Mouse (Mus musculus) layer of hippocampus, adult 11-12 months (tissue): Measurements from ENCODE around the gene Zfp691.

Source experiments
- DNase-seq: peaks from one replicate; pipeline ENCODE4 v3.0.0; 2022; ENCODE audit warnings: low spot score

The Zfp691 gene

DNA sequence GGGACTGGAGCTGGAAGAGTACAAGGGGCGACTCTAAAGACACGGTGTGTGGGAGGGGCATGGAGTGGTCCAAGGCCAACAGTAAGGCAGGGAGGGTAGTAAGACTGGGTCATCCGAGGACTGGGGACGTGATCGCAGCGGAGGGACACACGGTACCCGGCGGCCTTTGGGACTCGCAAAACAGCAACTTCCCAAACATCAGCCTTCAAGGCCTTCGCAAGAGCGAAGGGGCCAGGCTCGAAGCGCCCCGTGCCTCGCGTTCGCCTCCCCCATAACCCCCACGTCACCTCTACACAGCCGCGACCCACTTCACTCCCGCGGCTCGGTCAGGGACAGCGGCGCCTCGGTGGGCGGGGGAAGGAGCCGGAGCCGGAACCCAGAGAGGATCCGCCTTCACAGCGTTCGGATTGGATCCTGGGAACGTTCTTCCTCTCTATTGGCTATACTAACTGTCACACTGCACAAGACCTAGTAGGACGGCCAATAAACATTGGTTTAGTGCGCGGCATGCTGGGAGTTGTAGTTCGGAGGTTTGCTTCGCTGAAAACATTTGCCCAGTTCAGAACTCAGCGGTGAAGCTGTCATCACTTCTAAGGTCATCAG, at the start of gene Zfp691:
Zfp691 (minus strand) TSS at position 345 of the 603 bp plus-strand sequence.
- DNase-seq, result peak; percentile 97

DNA sequence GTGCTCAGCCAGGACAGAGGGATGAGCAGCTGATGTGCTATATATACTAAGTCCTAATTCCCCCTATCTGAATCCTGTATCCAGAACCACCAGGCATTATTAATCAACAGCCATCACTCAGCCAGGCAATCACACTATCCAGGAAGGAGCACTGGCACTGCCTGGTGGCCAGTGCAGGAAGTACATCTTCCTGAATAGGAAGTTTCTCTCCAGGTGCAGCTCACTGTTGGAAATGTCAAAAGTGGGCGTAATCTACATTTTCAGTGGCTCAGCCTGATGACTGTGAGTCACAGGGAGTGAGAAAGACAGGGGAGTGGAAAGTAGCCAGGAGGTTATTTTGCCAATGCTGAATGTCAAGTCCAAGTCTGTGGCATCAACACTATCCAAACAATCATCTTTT, 49.7 kb upstream of the Zfp691 start:
- peak; percentile 57 for DNase-seq

DNA sequence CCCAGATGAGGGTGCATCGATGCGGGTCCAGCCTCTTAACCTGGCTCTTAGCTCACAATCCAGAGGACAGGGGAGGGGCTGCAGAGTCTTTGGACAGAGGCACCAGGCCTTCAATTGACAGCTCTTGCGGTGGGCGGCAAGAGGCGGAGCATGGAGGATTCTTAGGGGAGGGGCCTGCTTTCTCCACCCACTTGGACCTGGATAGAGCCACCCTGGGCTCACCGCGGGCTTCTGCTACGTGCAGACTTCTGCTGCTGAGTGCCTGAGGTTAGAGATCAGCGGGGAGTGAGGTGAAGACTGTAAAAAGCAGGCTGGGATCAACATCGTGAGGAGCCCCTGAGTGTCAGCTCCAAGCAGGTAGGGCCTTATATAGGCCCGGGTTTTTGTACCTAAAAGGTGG, 44.2 kb upstream of the Zfp691 start, which contains the start of gene Tmem269:
Tmem269 (minus strand) TSS at position 49 of the 400 bp plus-strand sequence.
- DNase-seq, result no peak

DNA sequence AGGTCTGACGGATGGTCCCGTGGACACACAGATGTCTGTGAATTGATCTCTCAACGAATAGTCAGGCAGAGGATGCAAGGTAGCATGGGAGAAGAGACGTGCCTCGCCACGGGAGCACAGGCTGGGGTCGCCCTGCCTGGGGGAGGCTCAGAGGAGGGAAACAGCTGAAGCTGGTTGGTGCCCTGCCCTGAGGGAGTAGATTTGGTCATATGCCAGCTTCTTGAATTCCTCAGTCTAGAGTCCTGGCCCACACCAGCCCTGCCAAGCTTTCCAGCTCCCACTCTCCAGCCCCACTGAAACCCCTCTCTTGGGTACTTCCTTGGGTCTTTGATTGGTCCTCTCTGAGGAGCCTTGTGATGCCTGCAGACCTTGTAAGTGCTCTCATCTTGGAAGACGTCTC, 42.7 kb upstream of the Zfp691 start:
- no peak for DNase-seq

DNA sequence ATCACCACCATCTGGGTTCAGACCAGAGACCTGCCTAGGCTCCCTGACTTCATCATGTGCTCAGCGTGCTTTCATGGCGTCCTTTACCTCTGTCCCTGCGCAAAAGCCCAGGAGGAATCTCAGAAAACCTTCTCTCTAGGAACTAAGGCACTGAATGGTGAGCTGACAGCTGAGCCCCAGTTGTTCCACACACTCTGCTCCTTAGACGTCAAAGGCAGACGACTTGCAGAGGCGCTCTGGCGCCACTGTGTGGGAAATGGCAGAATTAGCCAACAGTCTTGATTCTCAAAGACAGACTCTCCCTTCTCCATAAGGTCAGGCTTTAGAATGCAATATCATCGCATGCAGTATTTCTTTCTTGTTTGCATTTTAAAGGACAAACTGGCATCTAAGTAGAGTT, 30.7 kb upstream of the Zfp691 start:
- DNase-seq, result peak; percentile 61

DNA sequence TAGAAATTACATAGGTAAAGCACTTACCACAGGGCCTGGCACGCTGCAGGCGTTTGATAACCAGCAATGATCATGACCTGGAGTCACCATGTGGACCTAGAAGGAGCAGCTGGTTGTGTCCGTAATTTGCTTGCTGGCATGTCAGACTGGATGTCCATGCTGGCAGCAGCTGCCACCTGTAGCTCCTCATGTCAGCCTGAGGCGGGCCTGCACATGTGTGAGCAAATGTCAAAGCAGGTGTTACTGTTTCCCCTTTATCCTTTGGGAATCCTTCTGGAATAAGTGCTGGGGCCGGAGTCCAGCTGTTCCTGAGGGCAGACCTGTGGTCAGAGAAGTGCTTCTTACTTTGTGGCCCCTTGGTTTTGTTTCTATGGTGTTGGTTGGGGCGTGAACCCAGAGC, 24.1 kb upstream of the Zfp691 start:
- DNase-seq, result no peak

DNA sequence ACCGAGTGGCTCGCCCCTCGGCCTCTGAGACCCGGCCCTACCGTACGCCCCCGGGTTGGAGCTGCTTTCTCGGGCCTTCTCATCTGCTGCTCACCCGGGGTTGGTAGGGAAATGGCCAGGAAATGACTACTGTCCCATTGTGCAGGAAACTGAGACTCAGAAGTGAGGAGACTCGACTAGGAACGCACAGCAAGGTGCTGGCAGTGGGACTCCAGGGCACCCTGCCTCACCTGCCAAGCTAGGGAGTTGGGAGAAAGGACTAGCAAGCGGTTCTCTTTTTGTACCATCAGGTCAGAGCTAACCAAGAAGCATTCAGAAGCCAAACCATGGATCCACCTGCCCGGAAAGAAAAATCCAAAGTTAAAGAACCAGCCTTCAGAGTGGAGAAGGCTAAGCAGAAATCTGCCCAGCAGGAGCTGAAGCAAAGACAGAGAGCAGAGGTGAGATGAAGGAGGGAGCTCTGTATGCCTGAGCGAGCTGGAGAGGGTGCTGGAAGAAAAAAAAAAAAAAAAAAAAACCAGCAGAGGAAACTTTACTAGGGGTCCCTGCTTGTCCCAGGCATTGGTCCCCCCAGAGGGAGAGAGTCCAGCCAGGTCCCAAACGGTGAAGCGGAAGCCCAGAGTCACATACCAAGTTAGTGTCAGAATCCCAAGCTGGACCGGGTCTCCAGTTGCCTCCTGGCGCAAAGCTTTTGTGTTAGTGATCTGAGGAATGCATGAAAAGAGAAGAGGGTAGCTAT, 21.8 kb upstream of the Zfp691 start:
- no peak for DNase-seq

DNA sequence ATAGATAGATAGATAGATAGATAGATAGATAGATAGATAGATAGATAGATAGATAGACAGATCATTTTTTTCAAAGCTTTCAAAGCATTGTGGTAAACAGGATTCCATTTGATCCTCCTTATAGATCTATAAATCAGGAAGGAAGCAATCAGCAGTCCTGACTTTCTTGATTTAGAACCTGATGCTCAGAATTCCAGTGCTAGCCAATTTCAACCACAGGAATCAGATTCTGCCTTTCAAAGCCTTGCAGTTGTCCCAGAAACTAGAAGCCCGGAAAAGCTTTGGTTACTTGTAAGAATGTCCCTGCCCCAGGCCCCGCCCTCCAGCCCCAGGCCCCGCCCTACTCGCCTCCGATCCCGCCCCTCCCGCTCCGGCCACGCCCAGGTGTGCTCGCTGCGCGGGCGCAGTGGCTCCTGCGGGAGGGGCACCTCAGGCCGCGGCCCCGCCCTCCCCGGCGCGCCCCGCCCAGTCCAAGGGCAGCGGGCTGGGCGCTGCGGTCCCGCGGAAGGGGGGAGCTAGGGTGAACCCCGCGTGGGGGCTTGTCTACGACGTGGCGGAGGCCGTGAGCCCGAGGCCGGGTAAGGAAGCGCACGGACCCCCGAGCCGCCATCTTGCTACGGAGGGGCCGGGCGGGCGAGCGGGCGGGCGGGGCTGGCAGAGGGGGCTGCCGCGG, 21.1 kb upstream of the Zfp691 start, which contains the start of gene Svbp:
Svbp (plus strand) TSS at position 398 of the 673 bp plus-strand sequence.
- DNase-seq, result peak; percentile 81

DNA sequence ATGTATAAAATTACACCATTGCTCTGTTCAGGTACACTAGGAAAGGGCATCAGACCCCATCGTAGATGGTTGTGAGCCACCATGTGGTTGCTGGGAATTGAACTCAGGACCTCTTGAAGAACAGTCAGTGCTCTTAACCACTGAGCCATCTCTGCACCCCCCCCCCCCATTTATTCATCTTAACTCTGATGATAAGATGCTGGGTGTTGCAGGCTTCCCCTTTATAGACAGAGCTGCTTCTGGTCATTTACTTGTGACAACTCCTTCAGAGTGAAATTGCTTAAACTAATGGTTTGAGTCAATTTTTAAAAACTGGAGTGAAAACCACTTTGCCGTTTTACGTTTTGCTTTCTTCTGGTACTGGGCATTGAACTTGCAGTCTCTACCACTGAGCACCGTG, 18.8 kb upstream of the Zfp691 start:
- no peak for DNase-seq

DNA sequence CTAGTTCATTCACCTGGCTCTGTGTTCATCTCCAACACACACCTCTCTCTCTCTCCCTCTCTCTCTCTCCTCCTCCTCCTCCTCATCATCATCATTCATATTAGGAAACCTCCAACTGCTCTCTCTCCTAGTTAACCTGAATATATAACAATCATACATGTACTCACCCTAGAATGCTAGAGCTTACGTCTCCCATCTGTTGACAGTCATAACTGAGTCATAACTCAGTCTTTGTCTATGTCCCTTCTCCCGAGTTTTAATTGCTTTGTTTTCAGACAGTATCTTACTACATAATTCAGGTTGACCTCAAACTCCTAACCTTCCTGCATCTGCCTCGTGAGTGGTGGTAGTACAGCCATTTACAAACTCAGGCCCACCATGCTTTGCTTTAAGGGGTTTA, 17.3 kb upstream of the Zfp691 start:
- no peak for DNase-seq

DNA sequence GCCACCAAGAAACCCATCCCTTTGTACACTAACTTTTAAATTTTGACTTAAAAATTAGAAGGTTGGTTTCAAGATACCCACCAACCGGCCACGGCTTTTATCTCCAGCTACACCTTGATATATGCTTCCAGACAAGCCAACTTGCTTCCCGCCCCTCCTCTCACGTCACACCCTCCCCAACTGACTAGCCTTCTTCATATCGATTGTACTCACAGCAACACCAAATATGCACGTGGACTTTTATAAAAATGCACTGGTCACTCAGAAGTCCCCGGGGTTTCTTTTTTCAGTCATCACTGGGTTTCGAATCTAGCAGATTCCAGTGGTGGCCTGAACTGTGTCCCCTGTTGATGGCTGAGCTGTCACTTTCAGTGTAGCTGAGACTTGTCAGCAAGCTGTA, 16.6 kb upstream of the Zfp691 start:
- DNase-seq, result no peak

DNA sequence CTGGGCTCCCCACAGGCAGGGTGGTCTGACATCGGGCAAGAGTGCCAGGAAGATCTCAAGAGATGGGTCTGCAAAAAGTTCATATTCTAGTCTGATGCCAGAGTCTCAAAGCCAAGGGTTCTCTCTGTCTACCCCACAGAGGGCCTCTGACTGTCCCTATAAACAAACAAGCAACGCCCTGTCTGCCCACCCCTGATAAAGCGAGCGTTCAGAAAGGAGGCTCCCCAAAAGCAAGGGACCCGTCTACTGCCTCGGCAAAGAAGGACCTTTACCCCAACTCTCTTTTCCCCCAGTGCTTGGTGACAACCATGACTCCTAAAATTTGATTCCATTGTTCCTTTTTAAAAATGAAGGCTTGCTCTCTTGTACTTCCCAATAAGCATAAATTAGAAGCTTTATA, 15.9 kb upstream of the Zfp691 start, which contains the start of gene Ermap:
Ermap (minus strand) TSS at position 148 of the 400 bp plus-strand sequence.
- DNase-seq, result no peak

DNA sequence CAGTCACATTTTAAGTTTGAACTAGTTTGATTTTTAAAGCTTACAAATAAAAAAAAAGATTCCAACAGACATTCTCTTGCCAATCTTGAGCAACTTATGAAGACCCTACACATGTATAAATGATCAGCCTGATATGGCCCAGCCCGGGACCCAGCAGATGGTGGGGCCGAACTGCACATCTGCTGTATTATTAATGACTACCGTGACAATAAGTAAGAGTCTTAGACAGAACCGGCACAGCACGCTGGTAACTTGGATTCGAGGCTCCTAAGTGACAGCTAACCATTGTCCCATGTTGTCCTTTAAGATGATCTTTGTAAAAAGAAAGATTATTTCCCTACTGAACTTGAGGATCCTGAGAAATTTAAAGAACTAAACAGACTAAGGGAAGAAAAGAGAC, 15.4 kb upstream of the Zfp691 start:
- no peak for DNase-seq

DNA sequence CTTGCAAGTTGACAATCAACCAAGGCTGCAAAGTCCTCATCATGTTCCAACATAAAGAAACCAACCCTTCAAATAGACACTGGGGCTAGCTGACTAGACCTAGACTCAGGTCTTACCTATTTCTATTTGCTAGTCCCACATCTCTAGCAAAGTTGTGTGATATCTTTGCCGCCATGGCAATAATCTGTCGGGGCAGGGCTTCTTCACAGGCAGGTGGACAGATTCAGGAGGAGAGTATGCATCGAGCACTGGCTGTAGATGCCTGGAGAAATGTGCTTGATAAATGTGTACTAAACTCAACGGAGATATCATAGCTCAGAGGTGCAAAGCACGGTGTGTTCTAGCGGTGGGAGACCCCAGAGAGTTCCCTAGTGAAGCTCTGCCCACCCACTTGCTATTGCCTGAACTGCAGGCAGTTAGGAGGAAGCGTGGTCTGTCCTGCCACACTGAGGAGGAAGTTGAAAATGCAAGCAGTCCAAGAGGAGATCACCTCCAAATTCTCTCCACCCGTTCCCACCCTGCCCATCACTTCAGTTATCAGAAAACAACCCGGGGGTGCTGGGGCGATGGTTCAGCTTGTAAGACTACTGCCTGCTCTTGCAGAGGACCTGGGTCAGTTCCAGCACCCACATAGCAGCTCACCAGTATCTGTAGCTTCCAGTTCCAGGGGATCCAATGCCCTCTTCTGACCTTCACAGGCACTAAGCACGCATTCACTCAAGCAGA, 14.2 kb upstream of the Zfp691 start:
- no peak for DNase-seq

DNA sequence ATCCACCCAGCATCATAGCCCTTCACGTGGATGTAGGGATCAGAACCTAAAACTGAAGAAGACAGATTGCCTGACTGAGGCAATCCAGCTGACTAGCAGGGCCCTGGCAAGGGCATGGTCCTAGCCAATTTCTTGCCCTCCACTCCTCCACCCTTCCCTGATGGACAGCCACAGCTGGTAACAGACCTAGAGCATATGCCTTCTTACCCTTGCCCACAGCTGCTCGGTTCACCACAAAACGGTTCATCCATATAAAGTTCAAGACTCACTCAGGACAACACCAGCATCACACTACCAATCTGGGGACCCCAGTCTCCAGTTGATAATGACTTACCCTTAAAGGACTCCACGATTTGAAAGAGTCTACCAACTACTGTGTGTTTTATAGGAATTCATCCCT, 11.8 kb upstream of the Zfp691 start:
- DNase-seq, result no peak

DNA sequence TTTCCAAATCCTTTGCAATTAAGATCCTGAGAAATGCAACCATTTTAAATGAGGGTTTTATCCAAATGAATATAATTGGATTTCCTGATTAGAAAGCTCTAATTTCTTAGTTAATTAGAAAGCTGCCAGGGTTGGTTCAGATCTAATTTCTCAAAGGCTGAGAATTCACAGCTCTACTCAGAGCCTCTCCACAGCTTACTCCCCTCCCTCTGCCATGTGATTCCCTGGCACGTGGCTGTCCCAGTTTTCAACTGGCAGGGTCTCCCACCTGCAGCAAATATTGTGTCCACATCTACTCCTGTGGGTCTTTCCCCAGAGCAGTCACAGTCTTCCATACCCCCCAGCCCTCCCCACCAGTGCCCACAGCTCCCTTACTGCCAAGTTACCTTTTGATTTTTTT, 9.5 kb upstream of the Zfp691 start:
- DNase-seq, result no peak

DNA sequence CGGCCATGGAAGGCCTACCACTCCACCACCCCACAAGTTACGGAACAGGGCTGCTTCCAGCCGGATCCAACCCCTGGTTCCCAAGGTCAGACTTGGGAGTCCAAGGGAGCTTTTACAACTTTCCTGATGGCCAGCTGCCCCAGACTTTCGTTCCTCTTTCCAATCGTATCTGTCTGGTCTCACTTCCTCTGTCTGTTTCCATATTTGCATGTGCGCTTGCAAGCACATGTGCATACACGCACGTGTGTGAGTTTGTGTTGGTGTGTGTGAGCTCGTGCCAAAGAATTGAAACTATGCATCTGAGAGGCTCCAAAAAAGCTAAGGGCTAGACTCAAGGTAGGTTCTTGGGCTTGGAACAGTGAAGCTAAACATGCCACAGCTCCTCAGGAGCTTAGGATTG, 7.5 kb upstream of the Zfp691 start:
- peak; percentile 39 for DNase-seq

DNA sequence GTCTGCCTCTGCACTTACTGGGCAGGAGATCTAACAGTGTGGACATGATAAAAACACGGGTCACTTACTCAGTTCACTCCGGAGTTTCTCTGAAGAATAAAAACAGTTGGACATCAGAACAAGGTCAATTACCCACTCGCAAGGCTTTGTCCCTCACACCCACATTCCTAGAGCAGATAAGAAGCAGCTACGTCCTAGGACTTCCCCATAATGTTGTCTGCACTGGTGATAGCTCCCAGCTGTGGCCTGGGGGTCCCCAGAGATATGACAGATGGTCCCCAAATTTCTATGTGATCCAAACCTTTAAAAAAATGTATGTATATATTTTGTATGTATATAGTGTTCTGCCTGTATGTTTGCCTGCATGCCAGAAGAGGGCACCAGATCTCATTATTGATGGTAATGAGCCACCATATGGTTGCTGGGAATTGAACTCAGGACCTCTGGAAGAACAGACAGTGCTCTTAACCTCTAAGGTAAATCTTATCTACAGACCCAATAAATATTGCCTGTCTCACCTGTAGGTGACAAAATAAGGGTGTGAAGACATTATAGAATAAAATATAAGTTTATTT, 6.2 kb upstream of the Zfp691 start:
- DNase-seq, result no peak

DNA sequence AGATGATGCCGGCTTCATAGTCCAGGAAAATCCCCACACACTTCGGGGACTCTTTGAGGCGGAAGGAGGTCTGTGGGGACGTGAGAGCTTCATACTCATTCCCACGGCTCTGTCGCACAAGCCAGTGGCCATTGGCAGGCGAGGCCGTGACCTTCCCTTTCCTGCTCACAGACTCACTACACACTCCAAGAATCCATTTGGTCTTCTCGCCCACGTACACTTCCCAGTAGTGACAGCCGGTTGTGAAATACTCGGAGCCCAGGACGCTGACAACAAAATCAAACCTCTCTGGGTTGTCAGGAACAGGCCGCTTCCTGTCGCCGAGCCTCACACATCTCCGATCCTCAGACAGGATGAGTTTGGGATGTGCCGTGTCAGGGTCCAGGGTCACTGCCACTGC, 4.3 kb upstream of the Zfp691 start:
- no peak for DNase-seq

DNA sequence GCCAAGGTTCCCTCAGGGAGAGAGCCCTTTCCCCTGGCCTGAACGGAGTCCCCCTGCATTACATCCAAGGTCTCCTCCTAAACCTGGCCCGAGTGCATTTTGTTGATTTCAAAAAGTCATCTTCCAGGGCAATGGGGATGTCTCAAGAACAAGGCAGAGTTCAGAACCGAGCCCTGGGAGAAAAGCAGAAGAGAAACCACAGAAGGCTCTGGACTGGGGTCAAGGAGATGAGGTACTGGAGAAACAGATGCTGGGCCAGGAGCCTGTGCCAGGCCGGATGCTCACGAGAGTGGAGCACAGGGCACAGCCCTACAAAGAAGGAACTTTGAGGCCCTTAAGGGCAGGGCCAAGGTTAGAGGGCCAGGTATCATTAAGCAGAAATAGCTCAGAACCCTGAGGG, 3.7 kb upstream of the Zfp691 start:
- peak; percentile 36 for DNase-seq

DNA sequence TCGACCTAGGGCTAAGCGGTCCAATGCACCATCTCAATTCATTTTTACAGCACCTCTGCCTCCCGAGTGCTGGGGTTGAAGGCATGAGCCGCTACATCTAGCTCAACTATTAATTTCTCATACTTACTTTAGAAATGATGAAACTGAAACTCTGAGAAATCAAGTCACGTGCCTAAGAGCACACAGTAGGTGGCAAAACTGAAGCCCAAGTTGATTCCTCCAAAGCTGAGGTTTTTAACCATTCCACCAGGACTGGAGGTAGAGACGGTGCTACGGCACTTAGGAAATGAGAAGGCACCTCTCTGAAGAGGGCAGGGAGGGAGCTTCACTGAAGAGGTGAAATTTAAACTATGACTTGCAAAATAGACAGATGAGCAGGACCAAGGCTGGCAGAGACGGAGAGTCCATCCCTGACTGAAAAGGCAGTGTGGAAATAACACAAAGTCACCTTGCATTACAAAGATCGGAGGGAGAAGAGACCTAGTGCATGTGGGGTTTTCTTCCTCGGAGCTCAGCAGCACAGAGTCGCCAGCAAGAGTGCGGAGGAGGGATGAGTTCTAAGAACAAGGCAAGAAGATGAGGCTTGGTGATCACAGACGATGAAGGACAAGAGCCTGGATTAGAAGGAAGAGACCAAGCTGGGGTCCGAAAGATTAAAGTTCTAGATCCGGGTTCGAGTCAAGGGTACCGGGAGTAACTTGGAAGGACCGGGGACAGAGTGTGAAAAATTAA, 910 bp downstream of the Zfp691 start:
- no peak for DNase-seq
